Mouse (Mus musculus): ENCODE results near the gene Nf2. TPM values are rescaled to one million over a fixed set of nuclear protein-coding genes. Genes with fewer than 3 reads are reported as not detected.

Nf2 gene
- polyA plus RNA-seq, 1 experiment from 2014 or later, result 29.5 TPM

GRCm38 (mm10) chr11:4861816-4862604, 12.7 kb upstream of the Nf2 start:
- Histone ChIP-seq H3K9ac (no peak overlapping the region), H3K27me3 (replicated peaks) (peaks cover 16% of the 10 kb centered on the region), H3K9me3 (replicated peaks) (no peaks in the 10 kb centered on the region), H3K4me2 (no peak overlapping the region), H3K4me3 (no peak overlapping the region), H3K27ac (no peak overlapping the region), H3K36me3 (no peaks in the 10 kb centered on the region), H3K4me1 (no peaks in the 10 kb centered on the region)
- ATAC-seq, result no peak
- 47% methylated on average over 11 of the region's 11 CpGs for WGBS (ENCODE audit: insufficient replicate concordance)

- Histone ChIP-seq H3K4me2 (no peak overlapping the region), H3K27me3 (replicated peaks) (peaks cover 12% of the 10 kb centered on the region), H3K4me1 (no peaks in the 10 kb centered on the region), H3K27ac (no peak overlapping the region), H3K9me3 (replicated peaks) (no peaks in the 10 kb centered on the region), H3K4me3 (no peak overlapping the region), H3K36me3 (no peaks in the 10 kb centered on the region), H3K9ac (no peak overlapping the region)
- no peak for ATAC-seq
- 35% methylated on average over 1 of the region's 1 CpGs for WGBS (ENCODE audit: insufficient replicate concordance)
Measured at GRCm38 (mm10) chr11:4860986-4861385, 11.7 kb upstream of the Nf2 start.

GRCm38 (mm10) chr11:4858416-4858815, 9.1 kb upstream of the Nf2 start:
- Histone ChIP-seq H3K9me3 (replicated peaks) (no peaks in the 10 kb centered on the region), H3K27ac (no peak overlapping the region), H3K36me3 (no peaks in the 10 kb centered on the region), H3K27me3 (replicated peaks) (peaks cover 12% of the 10 kb centered on the region; the same call in 1 of the 2 replicates), H3K9ac (no peak overlapping the region), H3K4me2 (no peak overlapping the region), H3K4me1 (no peaks in the 10 kb centered on the region), H3K4me3 (no peak overlapping the region)
- WGBS (ENCODE audit: insufficient replicate concordance), result 38% methylated on average over 2 of the region's 2 CpGs
- no peak for ATAC-seq

GRCm38 (mm10) chr11:4854181-4854580, 4.8 kb upstream of the Nf2 start:
- Histone ChIP-seq H3K9me3 (replicated peaks) (no peaks in the 10 kb centered on the region), H3K4me2 (no peak overlapping the region), H3K4me1 (0 out of 2 replicates have a peak, but pooled peaks cover 5% of the 10 kb centered on the region), H3K36me3 (no peaks in the 10 kb centered on the region), H3K9ac (no peak overlapping the region), H3K27me3 (replicated peaks) (peaks cover 12% of the 10 kb centered on the region; the same call in 1 of the 2 replicates), H3K4me3 (no peak overlapping the region), H3K27ac (no peak overlapping the region)
- no peak for ATAC-seq
- WGBS (ENCODE audit: insufficient replicate concordance), result 80% methylated on average over 5 of the region's 5 CpGs

- no peaks in the 10 kb centered on the region for H3K36me3 ChIP-seq
- H3K4me3 ChIP-seq, result no peak overlapping the region
- no peaks in the 10 kb centered on the region for H3K9me3 ChIP-seq (replicated peaks)
- no peak overlapping the region for H3K9ac ChIP-seq
- peaks cover 5% of the 10 kb centered on the region; the same call in 1 of the 2 replicates for H3K27me3 ChIP-seq (replicated peaks)
- H3K27ac ChIP-seq, result no peak overlapping the region
- peaks cover 9% of the 10 kb centered on the region for H3K4me1 ChIP-seq
- no peak overlapping the region for H3K4me2 ChIP-seq
- ATAC-seq, result no peak
Measured at GRCm38 (mm10) chr11:4853021-4853420, 3.7 kb upstream of the Nf2 start.

GRCm38 (mm10) chr11:4850404-4850803, 1.1 kb upstream of the Nf2 start:
- no peak overlapping the region for H3K27ac ChIP-seq
- H3K4me1 ChIP-seq, result peaks cover 29% of the 10 kb centered on the region
- H3K4me2 ChIP-seq, result peak overlapping the region; percentile 92
- 87% methylated on average over 2 of the region's 2 CpGs for WGBS (ENCODE audit: insufficient replicate concordance)
- peak overlapping the region; percentile 64; the same call in 1 of the 2 replicates for H3K9ac ChIP-seq
- peaks cover 6% of the 10 kb centered on the region; the same call in 1 of the 2 replicates for H3K36me3 ChIP-seq
- no peaks in the 10 kb centered on the region for H3K27me3 ChIP-seq (replicated peaks)
- H3K9me3 ChIP-seq (replicated peaks), result no peaks in the 10 kb centered on the region
- ATAC-seq, result no peak
- H3K4me3 ChIP-seq, result peak overlapping the region; percentile 99; the same call in 1 of the 2 replicates

GRCm38 (mm10) chr11:4848483-4849248, 670 bp downstream of the Nf2 start:
- H3K27me3 ChIP-seq (replicated peaks), result no peaks in the 10 kb centered on the region
- peaks cover 29% of the 10 kb centered on the region for H3K4me1 ChIP-seq
- under 1% methylated on average over 50 of the region's 50 CpGs for WGBS (ENCODE audit: insufficient replicate concordance)
- H3K4me2 ChIP-seq, result peak overlapping the region; percentile 92
- peak overlapping the region; percentile 100 for H3K9ac ChIP-seq
- H3K9me3 ChIP-seq (replicated peaks), result no peaks in the 10 kb centered on the region
- peak overlapping the region; percentile 86 for H3K27ac ChIP-seq
- peak; percentile 11 for ATAC-seq
- H3K4me3 ChIP-seq, result peak overlapping the region; percentile 99
- peaks cover 6% of the 10 kb centered on the region; the same call in 1 of the 2 replicates for H3K36me3 ChIP-seq

- H3K27ac ChIP-seq, result no peak overlapping the region
- WGBS (ENCODE audit: insufficient replicate concordance), result 81% methylated on average over 3 of the region's 3 CpGs
Measured at GRCm38 (mm10) chr11:4840942-4841526, 8.3 kb downstream of the Nf2 start.

GRCm38 (mm10) chr11:4838235-4838634, 11.1 kb downstream of the Nf2 start:
- 77% methylated on average over 1 of the region's 1 CpGs for WGBS (ENCODE audit: insufficient replicate concordance)
- peaks cover 17% of the 10 kb centered on the region for H3K4me1 ChIP-seq
- H3K27ac ChIP-seq, result no peak overlapping the region
- no peaks in the 10 kb centered on the region for H3K9me3 ChIP-seq (replicated peaks)
- no peak overlapping the region for H3K9ac ChIP-seq
- H3K4me3 ChIP-seq, result no peak overlapping the region
- no peak for ATAC-seq
- no peaks in the 10 kb centered on the region for H3K27me3 ChIP-seq (replicated peaks)
- no peaks in the 10 kb centered on the region for H3K36me3 ChIP-seq
- H3K4me2 ChIP-seq, result no peak overlapping the region

More at GRCm38 (mm10) chr11:4840942-4841526, 8.3 kb downstream of the Nf2 start:
- Histone ChIP-seq H3K4me2 (no peak overlapping the region), H3K9me3 (replicated peaks) (no peaks in the 10 kb centered on the region), H3K36me3 (peaks cover 1% of the 10 kb centered on the region; the same call in 1 of the 2 replicates), H3K9ac (no peak overlapping the region), H3K4me3 (no peak overlapping the region), H3K27me3 (replicated peaks) (no peaks in the 10 kb centered on the region), H3K4me1 (0 out of 2 replicates have a peak, but pooled peaks cover 10% of the 10 kb centered on the region)
- ATAC-seq, result no peak

GRCm38 (mm10) chr11:4837342-4837741, 12.0 kb downstream of the Nf2 start:
- 52% methylated on average over 5 of the region's 5 CpGs for WGBS (ENCODE audit: insufficient replicate concordance)
- H3K4me1 ChIP-seq, result peaks cover 17% of the 10 kb centered on the region
- H3K9ac ChIP-seq, result no peak overlapping the region
- H3K27me3 ChIP-seq (replicated peaks), result no peaks in the 10 kb centered on the region
- H3K9me3 ChIP-seq (replicated peaks), result no peaks in the 10 kb centered on the region
- H3K36me3 ChIP-seq, result no peaks in the 10 kb centered on the region
- no peak overlapping the region for H3K27ac ChIP-seq
- H3K4me3 ChIP-seq, result no peak overlapping the region
- no peak overlapping the region for H3K4me2 ChIP-seq
- no peak for ATAC-seq

GRCm38 (mm10) chr11:4836755-4837154, 12.6 kb downstream of the Nf2 start:
- H3K36me3 ChIP-seq, result no peaks in the 10 kb centered on the region
- no peaks in the 10 kb centered on the region for H3K9me3 ChIP-seq (replicated peaks)
- H3K9ac ChIP-seq, result no peak overlapping the region
- H3K27me3 ChIP-seq (replicated peaks), result no peaks in the 10 kb centered on the region
- H3K4me2 ChIP-seq, result no peak overlapping the region
- no peak overlapping the region for H3K27ac ChIP-seq
- peaks cover 17% of the 10 kb centered on the region for H3K4me1 ChIP-seq
- H3K4me3 ChIP-seq, result no peak overlapping the region
- WGBS (ENCODE audit: insufficient replicate concordance), result 52% methylated on average over 6 of the region's 6 CpGs
- ATAC-seq, result no peak

GRCm38 (mm10) chr11:4835436-4835835, 13.9 kb downstream of the Nf2 start:
- no peaks in the 10 kb centered on the region for H3K27me3 ChIP-seq (replicated peaks)
- ATAC-seq, result no peak
- WGBS (ENCODE audit: insufficient replicate concordance), result 70% methylated on average over 6 of the region's 6 CpGs
- no peaks in the 10 kb centered on the region for H3K9me3 ChIP-seq (replicated peaks)
- H3K36me3 ChIP-seq, result no peaks in the 10 kb centered on the region
- H3K27ac ChIP-seq, result no peak overlapping the region
- no peak overlapping the region for H3K4me2 ChIP-seq
- peaks cover 23% of the 10 kb centered on the region for H3K4me1 ChIP-seq
- H3K9ac ChIP-seq, result no peak overlapping the region
- no peak overlapping the region for H3K4me3 ChIP-seq
